Mouse (Mus musculus) urinary bladder, postnatal 10 days (tissue): ENCODE measurements around the gene Mettl17.
A peak's percentile ranks its signal among the peaks of the same experiment; 100 is the strongest.
"Not testable (repeated sequence)": the region's sequence is repeated elsewhere in the genome, so short reads cannot be mapped to it uniquely, and the experiment has no call there.

Experiments
- DNase-seq: peaks from one replicate; pipeline ENCODE4 v3.0.0; 2022; ENCODE audit warnings: low spot score

Mettl17 gene

GRCm38 (mm10) chr14:51884598-51885331 is at the start of gene Mettl17:
Gene Mettl17 (plus strand): TSS chr14:51884842.
- peak; percentile 80 for DNase-seq

- not testable (repeated sequence) for DNase-seq
These were observed 46.2 kb upstream of the Mettl17 start for GRCm38 (mm10) chr14:51838480-51838879.

DNA sequence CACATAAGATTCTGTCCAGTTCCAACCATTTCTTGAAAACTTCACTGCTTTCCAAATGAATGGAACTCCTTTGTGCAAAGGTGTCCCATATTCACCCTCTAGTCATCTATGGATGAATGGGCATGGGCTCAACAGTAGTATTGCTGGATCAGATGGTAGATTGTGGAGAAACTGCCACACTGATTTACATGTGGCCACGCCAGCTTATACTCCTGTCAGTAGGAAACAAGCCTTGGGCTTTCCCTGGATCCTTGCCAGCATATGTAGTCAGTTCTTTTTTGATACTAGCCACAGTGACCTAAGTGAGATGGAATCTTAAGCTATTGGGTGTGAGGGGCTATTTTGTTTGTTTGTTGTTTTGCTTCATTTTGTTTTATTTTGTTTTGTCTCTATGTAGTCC is 42.4 kb upstream of the Mettl17 start:
- no peak for DNase-seq

GRCm38 (mm10) chr14:51842781-51843180 is 41.9 kb upstream of the Mettl17 start:
- DNase-seq = no peak

DNA sequence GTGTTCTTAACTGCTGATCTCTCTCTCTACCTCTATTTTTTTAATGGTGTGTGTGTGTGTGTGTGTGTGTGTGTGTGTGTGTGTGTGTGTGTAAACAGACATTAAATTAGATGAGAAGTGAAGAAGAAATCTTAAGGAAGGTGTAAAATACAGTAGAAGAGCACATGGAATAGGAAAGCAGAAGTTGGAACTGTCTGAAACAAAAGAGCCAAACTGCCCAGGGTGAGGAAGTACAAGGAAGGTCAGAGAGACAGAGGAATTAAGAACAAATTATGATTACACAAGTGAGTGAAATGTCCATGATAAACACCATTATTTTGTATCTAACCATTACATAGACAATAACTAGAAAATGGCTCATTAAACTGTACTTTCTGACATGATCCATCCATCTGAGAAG is 40.8 kb upstream of the Mettl17 start:
- DNase-seq = no peak

DNA sequence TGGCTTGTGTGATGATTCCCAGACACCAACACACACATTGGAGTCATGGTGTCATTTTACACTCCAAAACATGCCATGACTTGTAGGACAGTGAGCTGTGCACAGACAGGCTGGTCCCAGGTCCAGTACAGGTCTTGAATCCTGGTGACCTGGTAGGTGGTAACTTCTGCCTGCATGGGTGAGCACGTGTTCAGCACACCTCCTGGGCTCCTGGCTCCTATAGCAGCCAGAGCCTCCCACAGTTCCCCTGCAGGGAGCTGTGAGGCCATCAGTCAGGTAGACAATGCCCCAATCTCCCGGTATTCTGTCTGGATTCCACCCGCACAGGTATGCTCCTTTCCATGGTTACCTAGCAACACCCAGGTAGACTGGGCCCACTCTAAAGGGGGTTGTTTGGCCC is 38.1 kb upstream of the Mettl17 start:
- DNase-seq = no peak

DNA sequence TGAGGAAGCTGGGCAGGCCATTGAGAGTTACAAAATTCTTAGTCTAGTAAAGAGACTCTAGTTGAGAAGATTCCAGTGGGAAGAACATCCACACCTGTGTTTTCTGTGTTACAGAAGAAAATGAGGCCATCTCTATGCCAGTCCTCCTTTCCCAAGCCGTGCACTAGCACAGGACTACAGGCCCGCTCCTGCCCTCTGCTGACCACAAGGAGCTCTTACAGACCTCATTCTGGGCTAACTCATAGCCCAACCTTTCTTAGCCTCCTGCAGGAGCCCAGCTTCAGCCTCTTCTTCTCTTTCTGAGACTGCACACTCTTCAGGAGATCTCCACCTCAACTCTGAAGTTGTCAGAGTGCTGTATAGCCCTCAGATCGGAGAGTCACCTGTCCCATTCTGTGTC is 33.6 kb upstream of the Mettl17 start:
- not testable (repeated sequence) for DNase-seq

GRCm38 (mm10) chr14:51853399-51853798 is 31.2 kb upstream of the Mettl17 start, which contains the start of gene Ear6:
Gene Ear6 (plus strand): TSS chr14:51853699.
- DNase-seq = no peak

GRCm38 (mm10) chr14:51855280-51855679 is 29.4 kb upstream of the Mettl17 start:
- not testable (repeated sequence) for DNase-seq

DNA sequence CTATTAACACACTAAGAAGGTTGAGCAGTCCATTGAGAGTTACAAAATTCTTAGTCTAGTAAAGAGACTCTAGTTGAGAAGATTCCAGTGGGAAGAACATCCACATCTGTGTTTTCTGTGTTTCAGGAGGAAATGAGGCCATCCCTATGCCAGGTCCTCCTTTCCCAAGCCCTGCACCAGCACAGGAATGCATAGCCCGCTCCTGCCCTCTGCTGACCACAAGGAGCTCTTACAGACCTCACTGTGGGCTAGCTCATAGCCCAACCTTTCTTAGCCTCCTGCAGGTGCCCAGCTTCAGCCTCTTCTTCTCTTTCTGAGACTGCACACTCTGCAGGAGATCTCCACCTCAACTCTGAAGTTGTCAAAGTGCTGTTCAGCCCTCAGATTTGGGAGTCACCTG is 21.0 kb upstream of the Mettl17 start:
- not testable (repeated sequence) for DNase-seq

- no peak for DNase-seq
These were observed 13.9 kb upstream of the Mettl17 start for GRCm38 (mm10) chr14:51870756-51871155.

DNA sequence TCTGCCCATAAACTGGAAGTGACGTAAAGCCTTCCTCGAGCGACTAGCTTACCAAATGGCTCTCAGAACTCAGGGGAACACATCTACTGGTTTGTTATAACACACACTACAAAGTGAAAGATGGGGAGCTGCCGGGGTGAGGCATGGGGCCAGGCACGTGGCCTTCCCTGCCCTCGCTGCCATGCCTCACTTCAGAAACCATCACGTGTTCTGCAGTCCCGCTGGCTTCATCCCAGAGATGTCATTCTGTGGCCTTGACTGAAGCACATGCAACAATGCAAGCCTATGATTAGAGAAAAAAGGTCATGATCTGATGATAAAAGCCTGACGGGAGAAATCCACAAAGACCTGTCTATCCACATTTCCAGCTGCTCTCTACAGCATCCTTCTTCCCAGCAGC is 12.9 kb upstream of the Mettl17 start:
- DNase-seq = no peak

DNA sequence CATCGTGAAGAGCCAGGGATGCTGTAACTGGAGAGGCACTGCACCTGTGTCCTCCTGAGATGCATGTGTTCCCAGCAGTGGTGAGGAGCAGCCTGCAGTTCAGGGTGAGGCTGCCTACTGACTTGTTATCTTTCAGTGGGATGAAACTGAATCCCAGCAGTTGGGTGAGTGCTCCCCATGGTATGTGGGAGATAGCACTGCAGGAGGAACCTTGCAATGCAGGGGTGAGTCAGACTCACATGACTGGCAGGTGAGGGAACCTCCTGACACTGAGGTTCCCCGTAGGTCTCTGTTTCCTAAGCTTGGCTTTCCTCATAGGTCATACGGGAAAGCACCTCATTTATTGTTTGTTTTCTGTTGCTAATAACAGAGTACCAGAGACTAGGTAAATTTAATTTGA is 7.1 kb upstream of the Mettl17 start:
- no peak for DNase-seq

GRCm38 (mm10) chr14:51883527-51884030 is 1.1 kb upstream of the Mettl17 start:
- peak; percentile 53 for DNase-seq

DNA sequence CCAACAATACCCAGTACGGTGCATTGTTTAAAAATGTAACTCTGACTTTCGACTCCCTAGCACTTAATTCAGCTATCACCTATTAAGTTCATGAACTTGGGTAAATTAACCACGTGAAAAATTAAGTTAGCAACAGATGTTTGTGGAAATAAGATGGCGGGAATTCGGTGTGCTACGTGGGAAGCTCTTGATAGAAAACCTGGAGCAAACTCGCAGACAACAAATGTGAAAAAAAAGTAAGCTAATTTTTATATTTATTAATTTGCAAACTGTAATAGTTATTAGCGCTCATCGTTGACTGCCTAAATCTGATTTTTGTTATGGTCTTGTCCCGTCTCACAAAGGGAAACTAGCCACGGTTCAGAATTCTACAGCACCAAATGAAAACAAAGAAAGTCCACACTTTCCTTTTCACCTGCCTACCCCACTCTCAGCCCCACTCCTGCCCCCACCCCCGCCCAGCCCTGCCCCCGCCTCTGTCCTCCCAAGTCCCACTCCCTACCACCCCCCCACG is 554 bp upstream of the Mettl17 start:
- DNase-seq = no peak

GRCm38 (mm10) chr14:51886051-51886450 is 1.4 kb downstream of the Mettl17 start:
- DNase-seq = no peak

DNA sequence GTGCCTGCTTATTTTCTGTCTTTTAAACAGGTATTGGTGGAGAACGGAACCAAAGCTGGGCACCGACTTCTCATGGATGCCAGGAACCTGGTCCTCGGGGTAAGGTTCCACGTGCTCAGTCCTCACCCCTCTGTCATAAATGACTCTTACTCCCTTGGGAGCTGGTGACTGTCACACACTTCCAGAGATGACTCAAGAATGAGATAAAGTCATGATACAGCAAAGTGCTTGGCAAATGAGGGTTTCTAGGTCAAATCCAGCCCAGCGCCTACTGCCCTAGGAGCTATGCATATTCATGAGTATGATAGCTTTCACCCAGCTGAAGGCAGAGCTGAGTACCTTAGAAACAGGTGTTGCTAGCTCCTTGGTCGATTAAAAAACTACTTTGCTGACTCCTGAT is 5.2 kb downstream of the Mettl17 start:
- no peak for DNase-seq

GRCm38 (mm10) chr14:51892191-51892939 is 7.7 kb downstream of the Mettl17 start, which contains the start of gene Slc39a2:
Gene Slc39a2 (plus strand): TSS chr14:51892889.
- no peak for DNase-seq

- DNase-seq = no peak
These were observed 8.6 kb downstream of the Mettl17 start for GRCm38 (mm10) chr14:51893094-51893794.

DNA sequence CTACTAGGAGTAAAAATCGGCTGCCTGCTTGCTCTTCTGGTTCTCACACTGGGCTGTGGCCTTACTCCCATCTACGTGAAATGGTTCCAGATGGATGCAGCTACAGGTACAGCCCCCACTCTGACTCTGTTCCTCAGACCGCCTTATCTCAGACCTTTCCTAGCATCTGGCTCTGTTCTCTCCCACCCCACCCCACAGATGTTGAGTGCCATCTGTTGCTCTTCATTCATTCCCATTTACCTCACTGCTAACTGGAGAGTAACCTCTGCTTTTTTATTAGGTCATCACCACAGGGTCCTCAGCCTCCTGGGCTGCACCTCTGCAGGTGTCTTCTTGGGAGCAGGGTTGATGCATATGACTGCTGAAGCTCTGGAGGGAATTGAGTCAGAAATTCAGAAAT is 9.2 kb downstream of the Mettl17 start:
- no peak for DNase-seq

DNA sequence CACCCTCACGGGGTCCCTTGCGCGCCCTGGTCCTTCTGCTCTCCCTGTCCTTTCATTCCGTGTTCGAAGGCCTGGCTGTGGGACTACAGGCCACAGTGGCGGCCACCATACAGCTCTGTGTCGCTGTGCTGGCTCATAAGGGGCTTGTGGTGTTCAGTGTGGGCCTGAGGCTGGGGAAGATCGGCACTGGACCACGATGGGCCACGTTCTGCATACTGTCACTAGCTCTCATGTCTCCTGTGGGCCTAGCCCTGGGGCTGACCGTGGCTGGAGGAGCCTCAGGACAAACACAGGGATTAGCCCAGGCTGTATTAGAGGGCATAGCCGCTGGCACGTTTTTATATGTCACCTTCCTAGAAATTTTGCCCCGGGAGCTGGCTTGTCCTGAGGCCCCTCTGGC is 10.4 kb downstream of the Mettl17 start:
- DNase-seq = no peak

- no peak for DNase-seq
These were observed 11.4 kb downstream of the Mettl17 start for GRCm38 (mm10) chr14:51896019-51896418.
